In genomic region chr13:108300346-108300950, GRCm38 (mm10) we compare ENCODE assay signal across 8 mouse cellular contexts. TPM values are rescaled to one million over a fixed set of nuclear protein-coding genes. Genes with fewer than 3 reads are reported as not detected.
DNase-seq lines count a peak whose midpoint lies in the region; ATAC-seq and TF ChIP-seq lines count a peak whose summit lies in the region.

No protein-coding gene starts in this region.

- intact Hi-C loops in left cerebral cortex, adult 2 months (cut with DNase I): no loop called here
- intact Hi-C loops in left cerebral cortex, postnatal 36 days (cut with DNase I): no loop called here

- no peak for TF ChIP-seq POLR2A in kidney, adult 2 months (IDR thresholded peaks at IDR 0.05; ENCODE audit: low read depth, low read length)

- no peak for DNase-seq in left cerebral cortex, adult 2 months (ENCODE audit: extremely low spot score in 1 of 2, low spot score in 2 of 2)
- no peak for DNase-seq in left cerebral cortex, postnatal 36 days (ENCODE audit: low spot score in 2 of 2)
- peak; percentile 42 for DNase-seq in kidney, adult 2 months
- no peak for DNase-seq in urinary bladder, postnatal 36 days (ENCODE audit: low spot score in 2 of 2)
- DNase-seq in c-Kit-positive CD71-positive TER-119-positive erythroid progenitor cells, embryonic 14.5 days (ENCODE audit: low spot score): no peak
- no peak for DNase-seq in heart, adult 18-20 months

- WGBS in kidney, adult 2 months: 22% methylated on average over 5 of the region's 5 CpGs
- 31% methylated on average over 5 of the region's 5 CpGs for WGBS in midbrain, embryonic 15.5 days

- H3K36me3 ChIP-seq in kidney, adult 2 months (ENCODE audit: control insufficient read depth, insufficient read depth, low read length): no peaks in the 10 kb centered on the region
- no peaks in the 10 kb centered on the region for H3K36me3 ChIP-seq in midbrain, embryonic 15.5 days (replicated peaks)

- no peak overlapping the region for H3K4me3 ChIP-seq in left cerebral cortex, adult 2 months
- H3K4me3 ChIP-seq in kidney, adult 2 months (ENCODE audit: insufficient read depth, low read depth, low read length): no peak overlapping the region
- H3K4me3 ChIP-seq in midbrain, embryonic 15.5 days: no peak overlapping the region

- H3K4me2 ChIP-seq in midbrain, embryonic 15.5 days: no peak overlapping the region

- H3K9me3 ChIP-seq in midbrain, embryonic 15.5 days: no peaks in the 10 kb centered on the region

- H3K9ac ChIP-seq in midbrain, embryonic 15.5 days: no peak overlapping the region

- peaks cover 4% of the 10 kb centered on the region; the same call in 1 of the 2 replicates for H3K4me1 ChIP-seq in kidney, adult 2 months (ENCODE audit: control insufficient read depth, insufficient read depth, low read length)
- peaks cover 7% of the 10 kb centered on the region; the same call in 1 of the 2 replicates for H3K4me1 ChIP-seq in midbrain, embryonic 15.5 days

- H3K27ac ChIP-seq in left cerebral cortex, adult 2 months: peak overlapping the region; percentile 53
- H3K27ac ChIP-seq in kidney, adult 2 months (ENCODE audit: insufficient read depth, low read depth, low read length): peak overlapping the region; percentile 63; the same call in 1 of the 2 replicates
- no peak overlapping the region for H3K27ac ChIP-seq in midbrain, embryonic 15.5 days

- peak; percentile 37 for TF ChIP-seq CTCF in left cerebral cortex, adult 2 months (IDR thresholded peaks at IDR 0.05)
- TF ChIP-seq CTCF in kidney, adult 2 months (conservative IDR thresholded peaks at IDR 0.05; ENCODE audit: insufficient read depth, insufficient read length, low read depth, low read length): no peak; the same call in 1 of the 2 replicates

- ATAC-seq in common myeloid progenitor, adult 5-6 weeks (replicated peaks; ENCODE audit: low read depth, poor library complexity, severe bottlenecking): peak; percentile 30; the same call in 1 of the 2 replicates
- 0 out of 2 replicates have a peak, but pooled peaks have one; percentile 41 for ATAC-seq in midbrain, embryonic 15.5 days (replicated peaks)

- no peaks in the 10 kb centered on the region; the same call in 1 of the 2 replicates for H3K27me3 ChIP-seq in kidney, adult 2 months (replicated peaks; ENCODE audit: control insufficient read depth, insufficient read depth, low read length)
- no peaks in the 10 kb centered on the region for H3K27me3 ChIP-seq in midbrain, embryonic 15.5 days (replicated peaks)

RNA-seq across cellular contexts. Expression of gene Depdc1b, which starts 15.7 kb away (rescaled TPM):
- total RNA-seq in left cerebral cortex, adult 2 months (2021): under 1 TPM; 0.48 to 0.89 TPM
- total RNA-seq in left cerebral cortex, postnatal 36 days (2021): under 1 TPM; 0.32 to 0.91 TPM
- 41.4 and 44.4 TPM in 2 replicates for total RNA-seq in common myeloid progenitor, adult 5-6 weeks (2017)
- polyA plus RNA-seq in kidney, adult 2 months (2012; rRNA removed): 10.9 and 11.2 TPM in 2 replicates
- polyA plus RNA-seq in midbrain, embryonic 15.5 days (2015; fragmentation: Nextera tagmentation; extraction: Ambion mirVana): 1.8 and 2.4 TPM in 2 replicates
- under 1 TPM; 0.30 to 0.67 TPM for total RNA-seq in heart, adult 18-20 months (2021)

Comparison
In these comparisons a context has a peak if more than half of its experiments do, and no peak if none do; other contexts are left out.
1. RNA of gene Depdc1b, which starts 15.7 kb away (total RNA-seq): 41.4 to 44.4 TPM in common myeloid progenitor, adult 5-6 weeks; 0.32 to 0.91 TPM in left cerebral cortex, postnatal 36 days, 0.48 to 0.89 TPM in left cerebral cortex, adult 2 months and 0.30 to 0.67 TPM in heart, adult 18-20 months; every median in the first group is over 10 times any median in the second.